9 mouse cellular contexts compared by ENCODE assay signal in genomic region chr6:38048800-38049561, GRCm38 (mm10). TPM values are rescaled to one million over a fixed set of nuclear protein-coding genes. Genes with fewer than 3 reads are reported as not detected.
DNase-seq lines count a peak whose midpoint lies in the region; ATAC-seq lines count a peak whose summit lies in the region.
"Had no signal": no experiment of that assay in that cellular context is flagged by ENCODE, and none has a peak within 500 bp of the region (broad histone marks: within the 10 kb centered on the region; RNA-seq: fewer than 3 reads in every experiment).

No protein-coding gene starts in this region.

- H3K9me3 ChIP-seq in midbrain, embryonic 10.5 days (replicated peaks) = no peaks in the 10 kb centered on the region
- H3K9me3 ChIP-seq in midbrain, embryonic 14.5 days (ENCODE audit: control insufficient read depth, low read length) = no peaks in the 10 kb centered on the region
- H3K9me3 ChIP-seq in embryonic facial prominence, embryonic 11.5 days (replicated peaks; ENCODE audit: control insufficient read depth, low read length) = no peaks in the 10 kb centered on the region; the same call in 1 of the 2 replicates
- no peaks in the 10 kb centered on the region for H3K9me3 ChIP-seq in stomach, embryonic 16.5 days (replicated peaks; ENCODE audit: control insufficient read depth, low read length)
- H3K9me3 ChIP-seq: stomach, embryonic 15.5 days had no signal

- H3K4me2 ChIP-seq in midbrain, embryonic 14.5 days (ENCODE audit: low read length) = no peak overlapping the region
- no peak overlapping the region for H3K4me2 ChIP-seq in embryonic facial prominence, embryonic 11.5 days (ENCODE audit: low read depth, low read length)
- no peak overlapping the region for H3K4me2 ChIP-seq in stomach, embryonic 16.5 days (ENCODE audit: low read depth, low read length)
- H3K4me2 ChIP-seq: stomach, embryonic 15.5 days had no signal

- no peaks in the 10 kb centered on the region for H3K27me3 ChIP-seq in midbrain, embryonic 10.5 days (ENCODE audit: low read depth, poor library complexity, severe bottlenecking)
- no peaks in the 10 kb centered on the region for H3K27me3 ChIP-seq in midbrain, embryonic 14.5 days (ENCODE audit: control insufficient read depth, insufficient read depth, low read length)
- H3K27me3 ChIP-seq in embryonic facial prominence, embryonic 11.5 days (ENCODE audit: control insufficient read depth, insufficient read depth, low read length) = no peaks in the 10 kb centered on the region
- no peaks in the 10 kb centered on the region for H3K27me3 ChIP-seq in stomach, embryonic 16.5 days (ENCODE audit: control insufficient read depth, insufficient read depth, low read length)
- H3K27me3 ChIP-seq: stomach, embryonic 15.5 days had no signal

- DNase-seq in midbrain, embryonic 10.5 days (ENCODE audit: low spot score) = peak; percentile 27
- no peak for DNase-seq in midbrain, embryonic 14.5 days
- DNase-seq in embryonic facial prominence, embryonic 11.5 days (ENCODE audit: low spot score) = peak; percentile 20
- peak; percentile 21 for DNase-seq in induced T-regulatory cell, adult 2 months (ENCODE audit: low read depth)
- DNase-seq in cerebellum, postnatal 4 days (ENCODE audit: low spot score in 2 of 2) = no peak
- DNase-seq: gastrocnemius, postnatal 25 days had no signal

- ATAC-seq in midbrain, embryonic 14.5 days (ENCODE audit: low FRiP score, low TSS enrichment) = no peak
- ATAC-seq in embryonic facial prominence, embryonic 11.5 days (replicated peaks; ENCODE audit: insufficient number of reproducible peaks, low FRiP score, low TSS enrichment, low read depth) = no peak
- ATAC-seq in stomach, embryonic 16.5 days (ENCODE audit: insufficient read depth, low FRiP score) = no peak
- ATAC-seq in erythroblast, adult 5-6 weeks (replicated peaks; ENCODE audit: low FRiP score, poor library complexity, severe bottlenecking) = no peak

- peaks cover 22% of the 10 kb centered on the region for H3K4me1 ChIP-seq in midbrain, embryonic 10.5 days
- no peaks in the 10 kb centered on the region for H3K4me1 ChIP-seq in midbrain, embryonic 14.5 days (ENCODE audit: control insufficient read depth, insufficient read depth, low read length)
- H3K4me1 ChIP-seq in embryonic facial prominence, embryonic 11.5 days (ENCODE audit: control insufficient read depth, insufficient read depth, low read length) = no peaks in the 10 kb centered on the region
- 0 out of 2 replicates have a peak, but pooled peaks cover 4% of the 10 kb centered on the region for H3K4me1 ChIP-seq in stomach, embryonic 16.5 days (ENCODE audit: control insufficient read depth, insufficient read depth, low read length)

- H3K4me3 ChIP-seq in midbrain, embryonic 10.5 days = no peak overlapping the region
- no peak overlapping the region for H3K4me3 ChIP-seq in midbrain, embryonic 14.5 days (replicated peaks; ENCODE audit: low read depth, low read length)
- H3K4me3 ChIP-seq in embryonic facial prominence, embryonic 11.5 days (ENCODE audit: low read depth, low read length) = no peak overlapping the region
- H3K4me3 ChIP-seq in stomach, embryonic 16.5 days (replicated peaks; ENCODE audit: low read length) = no peak overlapping the region
- H3K4me3 ChIP-seq: stomach, embryonic 15.5 days had no signal

- WGBS in midbrain, embryonic 10.5 days = 54% methylated on average over 6 of the region's 6 CpGs
- 59% methylated on average over 6 of the region's 6 CpGs for WGBS in midbrain, embryonic 14.5 days
- 64% methylated on average over 6 of the region's 6 CpGs for WGBS in embryonic facial prominence, embryonic 11.5 days
- 46% methylated on average over 6 of the region's 6 CpGs for WGBS in stomach, embryonic 16.5 days

- no peak overlapping the region for H3K9ac ChIP-seq in midbrain, embryonic 14.5 days (replicated peaks; ENCODE audit: low read length)
- no peak overlapping the region for H3K9ac ChIP-seq in embryonic facial prominence, embryonic 11.5 days (replicated peaks; ENCODE audit: low read length)
- no peak overlapping the region for H3K9ac ChIP-seq in stomach, embryonic 16.5 days (ENCODE audit: low read length)
- H3K9ac ChIP-seq: stomach, embryonic 15.5 days had no signal

- no peaks in the 10 kb centered on the region for H3K36me3 ChIP-seq in midbrain, embryonic 10.5 days
- H3K36me3 ChIP-seq in midbrain, embryonic 14.5 days (ENCODE audit: control insufficient read depth, insufficient read depth, low read length) = no peaks in the 10 kb centered on the region
- no peaks in the 10 kb centered on the region for H3K36me3 ChIP-seq in embryonic facial prominence, embryonic 11.5 days (replicated peaks; ENCODE audit: control insufficient read depth, insufficient read depth, low read depth, low read length)
- no peaks in the 10 kb centered on the region for H3K36me3 ChIP-seq in stomach, embryonic 16.5 days (ENCODE audit: control insufficient read depth, insufficient read depth, low read length)
- H3K36me3 ChIP-seq: stomach, embryonic 15.5 days had no signal

- H3K27ac ChIP-seq in midbrain, embryonic 10.5 days (replicated peaks) = no peak overlapping the region
- no peak overlapping the region for H3K27ac ChIP-seq in midbrain, embryonic 14.5 days (replicated peaks; ENCODE audit: low read depth, low read length)
- H3K27ac ChIP-seq in embryonic facial prominence, embryonic 11.5 days (replicated peaks; ENCODE audit: low read depth, low read length) = no peak overlapping the region
- peak overlapping the region; percentile 34; the same call in 1 of the 2 replicates for H3K27ac ChIP-seq in stomach, embryonic 16.5 days (ENCODE audit: low read length)
- H3K27ac ChIP-seq: stomach, embryonic 15.5 days had no signal

RNA-seq across cellular contexts. Expression of gene Svopl, which starts 2.2 kb away (rescaled TPM):
- 0.91 and 1.3 TPM in 2 replicates for polyA plus RNA-seq in midbrain, embryonic 10.5 days (2016; fragmentation: Nextera tagmentation; extraction: Ambion mirVana)
- polyA plus RNA-seq in midbrain, embryonic 14.5 days (2014; fragmentation: Nextera tagmentation; extraction: Ambion mirVana) = 0.70 and 0.86 TPM in 2 replicates
- polyA plus RNA-seq in embryonic facial prominence, embryonic 11.5 days (2014; fragmentation: Nextera tagmentation; extraction: Ambion mirVana) = 1.9 and 2.0 TPM in 2 replicates
- 1.5 and 1.9 TPM in 2 replicates for polyA plus RNA-seq in stomach, embryonic 16.5 days (2015; fragmentation: Nextera tagmentation; extraction: Ambion mirVana)
- not detected in 2 replicates for total RNA-seq in erythroblast, adult 5-6 weeks (2015; ENCODE audit: low replicate concordance)
- total RNA-seq in erythroblast, adult 5-6 weeks (2017; ENCODE audit: low replicate concordance) = not detected in 2 replicates

Comparison
In these comparisons a context has a peak if more than half of its experiments do, and no peak if none do; other contexts are left out.
1. DNase-seq: peak in midbrain, embryonic 10.5 days (single experiment), embryonic facial prominence, embryonic 11.5 days (single experiment) and induced T-regulatory cell, adult 2 months (single experiment); none in midbrain, embryonic 14.5 days (single experiment) and cerebellum, postnatal 4 days (0 of 2).